Mouse (Mus musculus): ENCODE data around the gene Insyn1. TPM values are rescaled to one million over a fixed set of nuclear protein-coding genes. Genes with fewer than 3 reads are reported as not detected.

Gene Insyn1
- polyA plus RNA-seq, 1 experiment from 2014 or later: 0.19 TPM

- Histone ChIP-seq H3K36me3 (no peaks in the 10 kb centered on the region), H3K27ac (no peak overlapping the region), H3K4me2 (no peak overlapping the region), H3K4me3 (no peak overlapping the region), H3K9me3 (replicated peaks) (no peaks in the 10 kb centered on the region), H3K9ac (no peak overlapping the region), H3K27me3 (replicated peaks) (peaks cover 8% of the 10 kb centered on the region; the same call in 1 of the 2 replicates), H3K4me1 (peaks cover 24% of the 10 kb centered on the region)
- no peak for ATAC-seq
- WGBS (ENCODE audit: insufficient replicate concordance): 47% methylated on average over 4 of the region's 4 CpGs
These were observed 56.5 kb downstream of the Insyn1 start for GRCm38 (mm10) chr9:58544879-58545324.

DNA sequence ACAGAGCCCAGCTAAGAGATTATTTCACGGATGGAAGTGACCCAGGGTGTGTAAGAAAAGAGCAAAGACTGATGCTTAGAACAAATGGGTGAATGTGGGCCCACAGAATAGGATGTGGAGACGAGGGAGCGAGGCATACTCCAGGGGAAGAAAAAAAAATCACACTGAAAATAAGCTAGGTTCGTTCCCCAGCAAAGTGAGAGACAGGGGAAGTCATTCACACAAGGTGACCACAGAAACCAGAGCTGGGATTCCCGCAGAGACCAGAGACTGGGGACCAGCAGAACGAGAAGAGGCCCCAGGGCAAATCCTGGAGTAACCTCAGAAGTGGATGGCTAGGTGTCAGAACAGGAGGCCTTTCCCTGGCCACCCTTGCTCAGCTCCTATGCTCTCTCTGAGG lies 57.0 kb downstream of the Insyn1 start:
- Histone ChIP-seq H3K4me3 (no peak overlapping the region), H3K4me2 (no peak overlapping the region), H3K27ac (no peak overlapping the region), H3K9ac (no peak overlapping the region), H3K9me3 (replicated peaks) (no peaks in the 10 kb centered on the region), H3K36me3 (no peaks in the 10 kb centered on the region), H3K4me1 (peaks cover 22% of the 10 kb centered on the region), H3K27me3 (replicated peaks) (peaks cover 8% of the 10 kb centered on the region; the same call in 1 of the 2 replicates)
- WGBS (ENCODE audit: insufficient replicate concordance): 22% methylated on average over 6 of the region's 6 CpGs
- ATAC-seq: no peak

- H3K9ac ChIP-seq: no peak overlapping the region
These were observed 58.4 kb downstream of the Insyn1 start for GRCm38 (mm10) chr9:58546630-58547360.

GRCm38 (mm10) chr9:58548897-58549296 lies 60.5 kb downstream of the Insyn1 start:
- no peak overlapping the region for H3K4me3 ChIP-seq
- no peak overlapping the region for H3K9ac ChIP-seq
- no peak overlapping the region for H3K27ac ChIP-seq
- 0 out of 2 replicates have a peak, but pooled peaks cover under 1% of the 10 kb centered on the region for H3K4me1 ChIP-seq
- no peak for ATAC-seq
- H3K27me3 ChIP-seq (replicated peaks): peaks cover 41% of the 10 kb centered on the region
- 27% methylated on average over 4 of the region's 4 CpGs for WGBS (ENCODE audit: insufficient replicate concordance)
- H3K36me3 ChIP-seq: no peaks in the 10 kb centered on the region
- no peak overlapping the region for H3K4me2 ChIP-seq
- no peaks in the 10 kb centered on the region for H3K9me3 ChIP-seq (replicated peaks)

More at GRCm38 (mm10) chr9:58546630-58547360, 58.4 kb downstream of the Insyn1 start:
- Histone ChIP-seq H3K4me3 (no peak overlapping the region), H3K27me3 (replicated peaks) (peaks cover 20% of the 10 kb centered on the region), H3K9me3 (replicated peaks) (no peaks in the 10 kb centered on the region), H3K36me3 (no peaks in the 10 kb centered on the region), H3K4me1 (peaks cover 8% of the 10 kb centered on the region), H3K27ac (no peak overlapping the region), H3K4me2 (no peak overlapping the region)
- no peak for ATAC-seq
- WGBS (ENCODE audit: insufficient replicate concordance): 70% methylated on average over 11 of the region's 11 CpGs

Other genes with a start within 250 kb of the Insyn1 start
- gene Pml, start 238.8 kb upstream of the Insyn1 start, polyA plus RNA-seq (2016; fragmentation: Nextera tagmentation; extraction: Ambion mirVana): 24.4 and 26.5 TPM in 2 replicates
- gene Stoml1, start 235.4 kb upstream of the Insyn1 start, polyA plus RNA-seq (2016; fragmentation: Nextera tagmentation; extraction: Ambion mirVana): 6.5 and 6.6 TPM in 2 replicates
- gene Loxl1, start 175.4 kb upstream of the Insyn1 start, polyA plus RNA-seq (2016; fragmentation: Nextera tagmentation; extraction: Ambion mirVana): 3.7 and 5.1 TPM in 2 replicates
- not detected in 2 replicates for gene Tbc1d21, start 118.1 kb upstream of the Insyn1 start, polyA plus RNA-seq (2016; fragmentation: Nextera tagmentation; extraction: Ambion mirVana)
- 5.9 and 6.2 TPM in 2 replicates for gene Cd276, start 66.8 kb downstream of the Insyn1 start, polyA plus RNA-seq (2016; fragmentation: Nextera tagmentation; extraction: Ambion mirVana)
- 93.9 and 95.3 TPM in 2 replicates for gene Nptn, start 93.6 kb downstream of the Insyn1 start, polyA plus RNA-seq (2016; fragmentation: Nextera tagmentation; extraction: Ambion mirVana)